Mouse (Mus musculus) limb, embryonic 14.5 days (tissue): ENCODE data around the gene Zfyve21. TPM values are rescaled to one million over a fixed set of nuclear protein-coding genes. Genes with fewer than 3 reads are reported as not detected.

ENCODE experiments used
- ATAC-seq: fragments of 200-750 bp; cut with Nextera tagmentation; 2 replicates; pipeline ENCODE4 v1.8.0; 2017; ENCODE audit warnings: low read depth, moderate number of reproducible peaks, moderate TSS enrichment; ENCODE audit not compliant: low FRiP score
- DNase-seq: peaks from one replicate; pipeline ENCODE4 v3.0.0-alpha.2; 2015; ENCODE audit warnings: low spot score
- H3K27ac ChIP-seq: fragments of 300-500 bp; sonication (generic); replicated peaks from 2 replicates; pipeline ENCODE4 v1.5.1; 2014; ENCODE audit warnings: low read depth, mild to moderate bottlenecking, low read length, moderate library complexity, mixed read lengths
- H3K27me3 ChIP-seq: fragments of 300-500 bp; sonication (generic); 2 replicates; pipeline ENCODE4 v1.6.1; 2014; ENCODE audit warnings: low read length, mixed read lengths; ENCODE audit not compliant: control insufficient read depth, insufficient read depth
- H3K36me3 ChIP-seq: fragments of 300-500 bp; sonication (generic); 2 replicates; pipeline ENCODE4 v1.6.1; 2014; ENCODE audit warnings: mild to moderate bottlenecking, low read length, moderate library complexity, mixed read lengths; ENCODE audit not compliant: control insufficient read depth, insufficient read depth
- H3K4me1 ChIP-seq: fragments of 300-500 bp; sonication (generic); 2 replicates; pipeline ENCODE4 v1.6.1; 2014; ENCODE audit warnings: antibody characterized with exemption, low read length, mixed read lengths; ENCODE audit not compliant: control insufficient read depth, insufficient read depth
- H3K4me2 ChIP-seq: fragments of 300-500 bp; sonication (generic); replicated peaks from 2 replicates; pipeline ENCODE4 v1.6.1; 2014; ENCODE audit warnings: low read depth, mild to moderate bottlenecking, low read length, moderate library complexity; ENCODE audit not compliant: severe bottlenecking
- H3K4me3 ChIP-seq: fragments of 300-500 bp; sonication (generic); replicated peaks from 2 replicates; pipeline ENCODE4 v1.5.1; 2014; ENCODE audit warnings: low read length
- H3K9ac ChIP-seq: fragments of 300-500 bp; sonication (generic); 2 replicates; pipeline ENCODE4 v1.6.1; 2014; ENCODE audit warnings: mild to moderate bottlenecking, low read depth, low read length, moderate library complexity; ENCODE audit not compliant: severe bottlenecking
- H3K9me3 ChIP-seq: fragments of 300-500 bp; sonication (generic); 2 replicates; pipeline ENCODE4 v1.6.1; 2016; ENCODE audit warnings: low read length; ENCODE audit not compliant: control insufficient read depth
- POLR2A ChIP-seq: fragments of 200-500 bp; IDR thresholded peaks from 2 replicates; pipeline ENCODE4 v1.8.0; 2012; ENCODE audit warnings: inconsistent platforms, mild to moderate bottlenecking, moderate library complexity, borderline replicate concordance; ENCODE audit not compliant: insufficient read depth, insufficient read length; ENCODE audit errors: extremely low read depth
- WGBS: fragments of 180-500 bp; shearing (Covaris S2); extraction: QIAGEN DNeasy Blood & Tissue Kit; methylation state at CpG from one replicate; pipeline ENCODE4 v1.1.7; 2014; 5-methylcytosine and 5-hydroxymethylcytosine counted together
- polyA plus RNA-seq, 2 experiments: library from polyadenylated mRNA; depleted of rRNA in 1 of 2; stranded (reverse) in 1 of 2; unstranded in 1 of 2; fragments of >200 nt; fragmentation: Nextera tagmentation in 1 of 2; extraction: Ambion mirVana in 1 of 2; gene quantifications; 2 replicates each; pipeline versions ENCODE4 v1.2.1 to v1.2.3; 2012 to 2014

The Zfyve21 gene
- polyA plus RNA-seq, 2 experiments: 102 to 119 TPM

GRCm38 (mm10) chr12:111864206-111864824 lies 50.3 kb downstream of the Zfyve21 start:
- H3K9me3 ChIP-seq: no peaks in the 10 kb centered on the region
- H3K4me3 ChIP-seq: no peak overlapping the region
- H3K27ac ChIP-seq: no peak overlapping the region
- no peak overlapping the region for H3K9ac ChIP-seq
- TF ChIP-seq POLR2A: no peak
- H3K4me1 ChIP-seq: no peaks in the 10 kb centered on the region; the same call in 1 of the 2 replicates
- H3K4me2 ChIP-seq: no peak overlapping the region
- no peaks in the 10 kb centered on the region for H3K27me3 ChIP-seq
- H3K36me3 ChIP-seq: peaks cover 21% of the 10 kb centered on the region
- ATAC-seq (no peak), DNase-seq (no peak)
- WGBS: 83% methylated on average over 4 of the region's 4 CpGs

GRCm38 (mm10) chr12:111869806-111870205 lies 55.8 kb downstream of the Zfyve21 start:
- DNase-seq (no peak), ATAC-seq (no peak)
- Histone ChIP-seq H3K36me3 (peaks cover 24% of the 10 kb centered on the region), H3K4me3 (no peak overlapping the region), H3K4me1 (no peaks in the 10 kb centered on the region), H3K4me2 (no peak overlapping the region), H3K9ac (no peak overlapping the region), H3K27me3 (no peaks in the 10 kb centered on the region), H3K9me3 (no peaks in the 10 kb centered on the region), H3K27ac (no peak overlapping the region)
- WGBS: 89% methylated on average over 1 of the region's 1 CpGs
- no peak for TF ChIP-seq POLR2A

GRCm38 (mm10) chr12:111870811-111871210 lies 56.8 kb downstream of the Zfyve21 start:
- Histone ChIP-seq H3K4me3 (no peak overlapping the region), H3K36me3 (peaks cover 19% of the 10 kb centered on the region), H3K9me3 (no peaks in the 10 kb centered on the region), H3K9ac (no peak overlapping the region), H3K27me3 (no peaks in the 10 kb centered on the region), H3K4me1 (no peaks in the 10 kb centered on the region), H3K4me2 (no peak overlapping the region), H3K27ac (no peak overlapping the region)
- DNase-seq: no peak
- TF ChIP-seq POLR2A: no peak
- ATAC-seq: no peak
- WGBS: 90% methylated on average over 7 of the region's 7 CpGs

- 87% methylated on average over 5 of the region's 5 CpGs for WGBS
Measured at GRCm38 (mm10) chr12:111872079-111872478, 58.1 kb downstream of the Zfyve21 start.

GRCm38 (mm10) chr12:111874601-111875140 lies 60.7 kb downstream of the Zfyve21 start:
- WGBS: 77% methylated on average over 1 of the region's 1 CpGs
- Histone ChIP-seq H3K4me3 (no peak overlapping the region), H3K9ac (no peak overlapping the region), H3K27ac (no peak overlapping the region), H3K9me3 (no peaks in the 10 kb centered on the region), H3K27me3 (no peaks in the 10 kb centered on the region), H3K36me3 (peaks cover 11% of the 10 kb centered on the region), H3K4me2 (no peak overlapping the region), H3K4me1 (no peaks in the 10 kb centered on the region)
- ATAC-seq: no peak
- DNase-seq: no peak
- no peak for TF ChIP-seq POLR2A

More at GRCm38 (mm10) chr12:111872079-111872478, 58.1 kb downstream of the Zfyve21 start:
- H3K4me2 ChIP-seq: no peak overlapping the region
- no peak overlapping the region for H3K4me3 ChIP-seq
- no peak overlapping the region for H3K27ac ChIP-seq
- no peaks in the 10 kb centered on the region for H3K4me1 ChIP-seq
- TF ChIP-seq POLR2A: no peak
- peaks cover 19% of the 10 kb centered on the region for H3K36me3 ChIP-seq
- no peak for ATAC-seq
- no peak for DNase-seq
- no peaks in the 10 kb centered on the region for H3K9me3 ChIP-seq
- H3K9ac ChIP-seq: no peak overlapping the region
- H3K27me3 ChIP-seq: no peaks in the 10 kb centered on the region
